Mouse (Mus musculus): ENCODE measurements at regions not wholly inside any gene's neighbourhood (a gene's known extent, or its start where the extent isn't known, plus 50 kb on each side); places are given as distances from the start of the nearest gene placed in this dataset.

DNA sequence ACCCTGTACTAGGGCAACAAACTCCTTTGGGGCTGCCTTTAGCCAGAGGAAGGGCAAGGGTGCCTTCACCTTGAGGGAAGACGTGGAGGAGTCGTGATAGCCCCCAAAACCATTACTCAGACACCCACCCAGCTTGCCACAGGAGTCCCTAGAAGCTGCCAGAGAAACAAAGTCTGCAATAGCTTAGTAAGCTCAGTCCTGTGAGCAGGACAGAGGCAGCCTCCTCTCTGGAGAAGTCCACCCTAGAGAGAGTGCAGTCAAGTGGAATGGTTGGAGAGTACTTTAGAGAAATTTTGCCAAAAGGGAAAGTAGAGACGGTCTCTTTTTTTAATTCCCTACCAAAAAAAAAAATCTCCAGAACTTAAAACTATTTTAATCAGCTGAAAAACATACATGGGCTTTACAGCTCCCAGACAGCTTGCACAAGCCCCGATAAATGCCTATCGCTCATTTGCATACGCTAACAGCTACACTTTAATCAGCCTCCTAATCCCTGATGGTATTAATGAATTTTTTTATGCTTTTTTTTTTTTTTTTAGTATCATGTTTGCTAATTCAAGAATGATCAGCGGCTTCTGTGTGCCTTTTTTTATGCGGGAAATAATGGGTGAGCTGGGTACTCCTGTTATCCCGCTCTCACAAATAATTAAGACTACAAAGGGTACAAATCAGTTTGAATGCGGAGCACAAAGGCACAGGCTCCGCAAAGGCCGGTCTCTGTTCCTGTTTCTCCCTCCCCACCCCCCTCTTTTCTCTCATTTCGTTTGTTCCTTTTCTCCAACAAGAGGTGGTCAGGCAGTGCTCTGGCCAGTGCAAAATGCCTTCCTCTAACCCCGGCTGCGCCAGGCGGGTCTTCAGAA lies 219.8 kb downstream of the Il20rb start:
- no peak for DNase-seq (ENCODE audit: extremely low spot score in 1 of 2, low spot score in 1 of 2)

DNA sequence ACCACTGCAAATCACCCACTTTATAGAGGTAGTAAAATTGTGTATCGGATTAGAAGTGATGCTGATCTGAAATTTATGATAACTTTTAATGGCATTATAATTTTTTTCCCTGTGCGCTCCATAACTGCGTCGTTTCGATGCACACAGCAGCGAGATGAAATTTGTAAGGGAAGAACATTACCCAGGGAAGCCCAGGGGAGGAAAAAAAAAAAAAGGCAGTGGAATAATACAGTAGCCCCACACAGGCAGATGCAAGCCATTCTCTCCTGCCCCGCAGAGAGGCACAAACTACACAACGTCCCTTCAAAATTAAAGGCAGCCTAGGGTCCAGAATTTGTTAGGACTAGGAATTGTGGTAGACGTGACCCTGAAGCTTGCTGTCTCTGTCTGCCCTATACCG lies 234.2 kb downstream of the Il20rb start:
- DNase-seq (ENCODE audit: extremely low spot score in 1 of 2, low spot score in 1 of 2): no peak
